Mouse (Mus musculus): Measurements from ENCODE around the gene Ceacam11.
"Not testable (repeated sequence)": the region's sequence is repeated elsewhere in the genome, so short reads cannot be mapped to it uniquely, and the experiment has no call there.

Ceacam11 gene

DNA sequence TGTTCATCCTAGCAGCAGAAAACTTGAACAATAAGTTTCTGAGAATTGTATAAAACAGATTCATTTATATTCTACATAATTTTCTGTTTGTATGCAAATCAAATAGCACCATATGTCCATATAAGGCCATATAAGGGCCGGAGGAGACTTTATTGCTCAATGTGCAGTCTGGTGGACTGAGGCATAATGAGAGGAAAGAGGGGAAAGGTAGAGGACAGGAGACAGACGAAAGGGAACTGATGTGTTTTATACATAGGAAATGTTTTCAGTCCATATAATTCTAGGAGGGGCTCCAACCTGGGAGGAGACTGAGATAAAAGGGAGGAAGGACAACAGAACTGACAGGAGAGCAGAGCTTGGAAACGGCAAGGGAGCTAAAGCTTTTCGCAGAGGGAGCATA is at the start of gene Ceacam11:
TSS of gene Ceacam11 (plus strand) at position 301 of the 400 bp plus-strand sequence.
- no peak for DNase-seq (ENCODE audit: low spot score in 2 of 2)

DNA sequence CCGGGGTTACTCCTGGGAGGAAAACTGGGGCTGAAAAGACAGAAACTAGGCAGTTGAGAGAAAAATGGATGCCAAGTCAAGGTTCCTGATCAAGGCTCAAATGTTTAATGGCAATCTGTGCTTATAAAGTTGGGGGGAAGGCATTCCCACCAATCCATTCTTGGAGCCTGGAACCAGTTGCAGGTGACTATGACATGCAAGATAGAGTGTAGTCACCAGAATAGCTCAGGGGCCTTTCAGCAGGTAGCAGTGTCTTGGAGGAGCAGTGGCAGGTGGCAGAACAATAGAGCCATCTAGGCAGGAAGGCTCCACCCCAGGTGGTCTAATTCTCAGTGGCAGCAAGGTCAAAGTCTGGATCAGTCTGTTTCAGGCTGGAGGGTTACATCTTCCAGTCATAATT is 29.2 kb downstream of the Ceacam11 start:
- not testable (repeated sequence) for DNase-seq (ENCODE audit: low spot score in 2 of 2)

DNA sequence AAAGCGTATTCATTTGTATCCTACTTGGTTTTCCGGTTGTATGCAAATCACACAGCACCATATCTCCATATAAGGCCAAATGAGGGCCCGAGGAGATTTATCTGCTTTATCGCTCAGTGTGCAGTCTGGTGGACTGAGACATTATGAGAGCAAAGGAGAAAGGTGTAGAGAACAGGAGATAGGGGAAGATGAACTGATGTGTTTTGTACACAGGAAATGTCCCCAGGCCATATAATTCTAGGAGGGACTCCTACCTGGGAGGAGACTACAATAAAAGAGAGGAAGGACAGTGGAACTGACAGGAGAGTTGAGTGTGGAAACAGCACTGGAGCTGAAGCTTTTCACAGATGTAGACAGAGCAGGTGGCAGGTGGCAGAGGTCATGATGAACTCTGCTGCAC is 37.7 kb downstream of the Ceacam11 start, which contains the start of gene Ceacam13:
TSS of gene Ceacam13 (plus strand) at position 301 of the 400 bp plus-strand sequence.
- no peak for DNase-seq (ENCODE audit: low spot score in 2 of 2)

All from cerebellum, postnatal 4 days (tissue).